Mouse (Mus musculus) kidney, adult 2 months (tissue): ENCODE measurements at regions not wholly inside any gene's neighbourhood (a gene's known extent, or its start where the extent isn't known, plus 50 kb on each side); places are given as distances from the start of the nearest gene placed in this dataset.

Experiments
- DNase-seq: peaks from one replicate; pipeline ENCODE4 v3.0.0; 2021
- H3K27ac ChIP-seq: fragments of 200-500 bp; 2 replicates; pipeline ENCODE4 v1.5.1; 2012; ENCODE audit warnings: low read depth, low read length, control low read depth, inconsistent platforms; ENCODE audit not compliant: insufficient read depth
- H3K27me3 ChIP-seq: fragments of 200-500 bp; replicated peaks from 2 replicates; pipeline ENCODE4 v1.6.1; 2012; ENCODE audit warnings: mild to moderate bottlenecking, moderate library complexity, low read length, inconsistent platforms; ENCODE audit not compliant: control insufficient read depth, insufficient read depth
- H3K36me3 ChIP-seq: fragments of 200-500 bp; 2 replicates; pipeline ENCODE4 v1.6.1; 2012; ENCODE audit warnings: mild to moderate bottlenecking, moderate library complexity, low read length, inconsistent platforms; ENCODE audit not compliant: control insufficient read depth, insufficient read depth
- H3K4me1 ChIP-seq: fragments of 200-500 bp; 2 replicates; pipeline ENCODE4 v1.6.1; 2011; ENCODE audit warnings: low read length; ENCODE audit not compliant: control insufficient read depth, insufficient read depth
- H3K4me3 ChIP-seq: fragments of 200-500 bp; 2 replicates; pipeline ENCODE4 v1.5.1; 2011; ENCODE audit warnings: mild to moderate bottlenecking, low read depth, low read length, control low read depth; ENCODE audit not compliant: insufficient read depth
- CTCF ChIP-seq: fragments of 200-500 bp; conservative IDR thresholded peaks from 2 replicates; pipeline ENCODE4 v1.5.1; 2011; ENCODE audit warnings: low read depth, mild to moderate bottlenecking, control low read depth, low read length, moderate library complexity, mixed read lengths; ENCODE audit not compliant: insufficient read depth, insufficient read length
- POLR2A ChIP-seq: fragments of 200-500 bp; IDR thresholded peaks from one replicate; pipeline ENCODE4 v1.6.1; 2011; ENCODE audit warnings: low read depth, low read length, control low read depth
- WGBS: fragments of 180-500 bp; shearing (Covaris S2); methylation state at CpG from one replicate; pipeline ENCODE4 v1.1.7; 2018; 5-methylcytosine and 5-hydroxymethylcytosine counted together

- no peak for TF ChIP-seq POLR2A
- no peak for TF ChIP-seq CTCF
- H3K27me3 ChIP-seq, result no peaks in the 10 kb centered on the region
- 67% methylated on average over 5 of the region's 5 CpGs for WGBS
- no peaks in the 10 kb centered on the region for H3K4me1 ChIP-seq
- no peak for DNase-seq
- no peak overlapping the region for H3K4me3 ChIP-seq
- no peaks in the 10 kb centered on the region for H3K36me3 ChIP-seq
- no peak overlapping the region for H3K27ac ChIP-seq
These were observed 257.8 kb downstream of the Tcerg1l start for GRCm38 (mm10) chr7:138139766-138140165.

DNA sequence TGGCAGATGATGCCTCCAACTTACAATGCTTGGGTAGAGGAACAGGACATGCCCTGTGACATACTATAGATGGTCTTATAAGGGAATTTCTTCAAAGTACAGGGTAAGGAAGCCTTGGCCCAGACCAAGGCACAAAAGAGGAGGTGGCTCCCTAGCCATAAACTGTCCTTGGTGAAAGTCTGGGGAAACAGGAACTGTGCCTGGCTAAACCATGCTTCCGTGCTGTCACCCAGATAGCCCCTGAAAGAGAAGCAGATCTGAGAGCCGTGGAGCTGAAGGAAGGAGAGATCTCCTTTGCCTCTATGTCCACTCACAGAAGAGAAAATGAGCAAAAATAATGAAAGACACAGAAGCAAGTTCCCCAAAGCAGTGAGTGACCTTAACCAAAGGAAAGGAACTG is 248.0 kb downstream of the Tcerg1l start:
- WGBS, result 67% methylated on average over 2 of the region's 2 CpGs
- no peak overlapping the region for H3K27ac ChIP-seq
- no peaks in the 10 kb centered on the region for H3K27me3 ChIP-seq
- no peaks in the 10 kb centered on the region for H3K36me3 ChIP-seq
- TF ChIP-seq POLR2A (no peak), CTCF (no peak)
- no peak overlapping the region for H3K4me3 ChIP-seq
- DNase-seq, result no peak
- H3K4me1 ChIP-seq, result no peaks in the 10 kb centered on the region

DNA sequence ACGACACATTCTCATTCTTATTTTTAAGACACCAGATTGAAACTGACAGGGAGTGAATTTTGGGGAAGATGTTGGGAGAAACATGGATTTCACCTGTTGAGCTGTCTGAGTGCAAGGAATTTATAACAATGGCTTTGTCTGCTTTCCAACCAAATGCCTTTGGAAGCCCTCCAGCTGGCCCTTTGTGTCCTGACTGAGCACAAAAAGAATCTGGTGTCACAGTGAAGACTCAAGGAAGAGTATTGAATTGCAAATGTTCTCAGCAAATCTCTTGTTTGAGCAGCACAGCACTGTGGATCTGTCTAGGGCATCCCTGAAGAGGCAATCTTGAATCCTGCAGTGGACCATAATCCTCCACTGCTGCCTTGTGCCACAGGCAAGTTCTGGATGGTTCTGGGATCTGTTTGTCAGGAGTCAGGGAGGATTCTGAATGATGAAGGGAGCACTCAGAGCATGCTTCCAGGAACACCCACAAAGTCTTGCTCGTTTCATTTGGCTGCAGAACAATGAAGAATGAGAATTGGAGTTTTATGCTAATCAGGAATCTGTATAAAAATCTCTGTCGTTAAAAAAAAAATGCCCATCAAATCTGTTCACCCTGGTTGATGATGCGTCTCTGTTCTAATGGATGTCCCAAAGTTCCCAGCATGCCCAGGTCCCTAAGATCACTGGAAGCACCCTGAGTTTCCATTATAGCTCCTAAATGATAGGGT is 243.9 kb downstream of the Tcerg1l start:
- TF ChIP-seq CTCF, result no peak
- no peak for TF ChIP-seq POLR2A
- WGBS, result 64% methylated on average over 4 of the region's 4 CpGs
- no peaks in the 10 kb centered on the region for H3K27me3 ChIP-seq
- DNase-seq, result no peak
- H3K4me3 ChIP-seq, result no peak overlapping the region
- no peaks in the 10 kb centered on the region for H3K36me3 ChIP-seq
- no peaks in the 10 kb centered on the region for H3K4me1 ChIP-seq
- H3K27ac ChIP-seq, result no peak overlapping the region
